Mouse (Mus musculus) kidney, embryonic 16.5 days (tissue): ENCODE measurements around the gene Vmn1r210. TPM values are rescaled to one million over a fixed set of nuclear protein-coding genes. Genes with fewer than 3 reads are reported as not detected.
"Not testable (repeated sequence)": the region's sequence is repeated elsewhere in the genome, so short reads cannot be mapped to it uniquely, and the experiment has no call there.

ENCODE experiments used
- ATAC-seq: fragments of 200-750 bp; cut with Nextera tagmentation; 2 replicates; pipeline ENCODE4 v1.8.0; 2017; ENCODE audit warnings: moderate TSS enrichment; ENCODE audit not compliant: low FRiP score, low TSS enrichment
- H3K27ac ChIP-seq: fragments of 300-500 bp; sonication (generic); 2 replicates; pipeline ENCODE4 v1.5.1; 2014; ENCODE audit warnings: low read length
- H3K27me3 ChIP-seq: fragments of 300-500 bp; sonication (generic); 2 replicates; pipeline ENCODE4 v1.6.1; 2014; ENCODE audit warnings: low read length, control low read depth, mixed read lengths; ENCODE audit not compliant: insufficient read depth
- H3K36me3 ChIP-seq: fragments of 300-500 bp; sonication (generic); 2 replicates; pipeline ENCODE4 v1.6.1; 2014; ENCODE audit warnings: low read length, control low read depth, mixed read lengths; ENCODE audit not compliant: insufficient read depth
- H3K4me1 ChIP-seq: fragments of 300-500 bp; sonication (generic); 2 replicates; pipeline ENCODE4 v1.6.1; 2014; ENCODE audit warnings: low read length, control low read depth, mixed read lengths; ENCODE audit not compliant: insufficient read depth
- H3K4me2 ChIP-seq: fragments of 300-500 bp; sonication (generic); replicated peaks from 2 replicates; pipeline ENCODE4 v1.6.1; 2014; ENCODE audit warnings: low read depth, low read length
- H3K4me3 ChIP-seq: fragments of 300-500 bp; sonication (generic); 2 replicates; pipeline ENCODE4 v1.5.1; 2014; ENCODE audit warnings: mild to moderate bottlenecking, low read length
- H3K9ac ChIP-seq: fragments of 300-500 bp; sonication (generic); replicated peaks from 2 replicates; pipeline ENCODE4 v1.6.1; 2014; ENCODE audit warnings: low read length
- H3K9me3 ChIP-seq: fragments of 300-500 bp; sonication (generic); 2 replicates; pipeline ENCODE4 v1.6.1; 2016; ENCODE audit warnings: low read length, control low read depth
- WGBS: fragments of 180-500 bp; shearing (Covaris S2); extraction: QIAGEN DNeasy Blood & Tissue Kit; methylation state at CpG from one replicate; pipeline ENCODE4 v1.1.7; 2014; 5-methylcytosine and 5-hydroxymethylcytosine counted together
- polyA plus RNA-seq: library from polyadenylated mRNA; unstranded; fragments of >200 nt; fragmentation: Nextera tagmentation; extraction: Ambion mirVana; gene quantifications from 2 replicates; pipeline ENCODE4 v1.2.1, GENCODE M21; 2015

Gene Vmn1r210
- polyA plus RNA-seq, 1 experiment from 2014 or later = not detected

- not testable (repeated sequence) for H3K27ac ChIP-seq, H3K4me1 ChIP-seq, H3K27me3 ChIP-seq, ATAC-seq, H3K4me3 ChIP-seq, H3K9ac ChIP-seq, H3K9me3 ChIP-seq, H3K36me3 ChIP-seq, H3K4me2 ChIP-seq
Observed at GRCm38 (mm10) chr13:22784159-22784558, 47.0 kb downstream of the Vmn1r210 start.

- ATAC-seq, H3K27me3 ChIP-seq: not testable (repeated sequence)
- WGBS = no CpG with 5 or more reads among the region's 7 CpGs
Observed at GRCm38 (mm10) chr13:22777300-22777699, 53.8 kb downstream of the Vmn1r210 start, which contains the start of gene Vmn1r208. Gene Vmn1r208 (minus strand): TSS chr13:22777400.

More at GRCm38 (mm10) chr13:22777300-22777699, 53.8 kb downstream of the Vmn1r210 start, which contains the start of gene Vmn1r208:
- not testable (repeated sequence) for H3K4me3 ChIP-seq, H3K4me1 ChIP-seq, H3K9ac ChIP-seq, H3K9me3 ChIP-seq, H3K27ac ChIP-seq, H3K36me3 ChIP-seq, H3K4me2 ChIP-seq

Other genes with a start within 250 kb of the Vmn1r210 start
- not detected in 2 replicates for gene Vmn1r205, start 238.3 kb downstream of the Vmn1r210 start, polyA plus RNA-seq
- gene Vmn1r206, start 207.1 kb downstream of the Vmn1r210 start, polyA plus RNA-seq = not detected in 2 replicates
- not detected in 2 replicates for gene Vmn1r207-ps, start 101.7 kb downstream of the Vmn1r210 start, polyA plus RNA-seq
- not detected in 2 replicates for gene Vmn1r208, start 53.9 kb downstream of the Vmn1r210 start, polyA plus RNA-seq
- gene Vmn1r209, start 21.7 kb downstream of the Vmn1r210 start, polyA plus RNA-seq = not detected in 2 replicates
- gene Vmn1r211, start 26.2 kb upstream of the Vmn1r210 start, polyA plus RNA-seq = not detected in 2 replicates
- not detected in 2 replicates for gene Vmn1r212, start 52.9 kb upstream of the Vmn1r210 start, polyA plus RNA-seq
- gene Vmn1r213, start 176.3 kb upstream of the Vmn1r210 start, polyA plus RNA-seq = not detected in 2 replicates
- gene Vmn1r214, start 199.1 kb upstream of the Vmn1r210 start, polyA plus RNA-seq = not detected in 2 replicates
- not detected in 2 replicates for gene Vmn1r215, start 236.7 kb upstream of the Vmn1r210 start, polyA plus RNA-seq